Mouse (Mus musculus): ENCODE measurements around the gene Trim45. TPM values are rescaled to one million over a fixed set of nuclear protein-coding genes. Genes with fewer than 3 reads are reported as not detected.

Gene Trim45
- polyA plus RNA-seq, 1 experiment from 2014 or later: 4.3 TPM

DNA sequence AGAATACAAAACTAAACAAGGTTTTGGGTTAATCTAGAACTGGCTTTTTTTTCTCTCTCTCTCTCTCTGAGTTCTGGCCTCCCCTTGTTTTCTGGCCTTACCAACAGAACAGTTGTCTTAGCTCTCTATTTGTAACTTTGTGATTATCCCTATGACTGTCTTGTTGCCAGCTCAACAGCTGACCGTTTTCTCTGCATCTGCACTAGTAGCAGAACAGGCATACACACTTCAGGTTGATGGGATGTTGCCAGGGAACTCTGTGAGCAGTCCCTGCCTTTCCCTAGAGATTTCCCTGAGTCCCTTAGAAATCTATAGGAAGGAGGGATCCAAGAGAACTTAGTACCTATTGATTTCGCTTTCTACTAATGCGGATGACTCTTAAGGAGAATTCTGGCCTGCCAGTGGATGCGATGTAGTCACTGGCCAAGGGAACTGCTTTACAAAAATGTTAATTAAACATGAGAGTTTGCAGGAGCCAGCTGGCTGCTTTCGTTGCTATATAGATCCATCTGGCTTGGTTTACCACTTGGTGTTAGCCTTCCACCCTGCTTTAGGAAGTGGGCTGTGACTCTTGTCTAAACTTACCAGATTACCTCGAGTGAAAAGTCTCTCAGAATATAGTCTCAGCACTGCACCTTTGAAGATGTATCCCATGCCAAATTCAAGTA lies 2.2 kb downstream of the Trim45 start:
- Histone ChIP-seq H3K4me1 (ENCODE audit: control insufficient read depth, insufficient read depth, low read length) (peaks cover 18% of the 10 kb centered on the region), H3K9me3 (ENCODE audit: control insufficient read depth, low read length) (no peaks in the 10 kb centered on the region), H3K36me3 (ENCODE audit: control insufficient read depth, insufficient read depth, low read length) (peaks cover 3% of the 10 kb centered on the region; the same call in 1 of the 2 replicates), H3K4me3 (ENCODE audit: low read length) (no peak overlapping the region), H3K27ac (ENCODE audit: low read length) (no peak overlapping the region), H3K27me3 (replicated peaks; ENCODE audit: control insufficient read depth, insufficient read depth, low read length) (no peaks in the 10 kb centered on the region), H3K9ac (ENCODE audit: low read depth, low read length) (no peak overlapping the region), H3K4me2 (ENCODE audit: low read depth, low read length) (no peak overlapping the region)
- ATAC-seq: no peak
- WGBS: 66% methylated on average over 6 of the region's 6 CpGs

DNA sequence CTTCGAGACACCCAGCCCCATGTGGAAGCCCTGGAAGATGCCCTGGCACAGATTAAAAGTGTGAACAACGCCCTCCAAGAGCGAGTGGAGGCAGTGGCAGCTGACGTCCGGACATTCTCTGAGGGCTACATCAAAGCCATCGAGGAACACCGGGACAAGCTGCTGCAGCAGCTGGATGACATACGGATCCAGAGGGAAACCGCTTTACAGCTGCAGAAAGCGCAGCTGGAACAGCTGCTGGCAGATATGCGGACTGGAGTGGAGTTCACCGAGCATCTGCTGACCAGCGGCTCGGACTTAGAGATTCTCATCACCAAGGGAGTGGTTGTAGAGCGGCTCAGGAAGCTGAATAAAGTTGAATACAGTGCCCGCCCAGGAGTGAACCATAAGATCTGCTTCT lies 3.2 kb downstream of the Trim45 start:
- H3K9me3 ChIP-seq (ENCODE audit: control insufficient read depth, low read length): no peaks in the 10 kb centered on the region
- 76% methylated on average over 16 of the region's 16 CpGs for WGBS
- H3K27ac ChIP-seq (ENCODE audit: low read length): no peak overlapping the region
- H3K9ac ChIP-seq (ENCODE audit: low read depth, low read length): no peak overlapping the region
- H3K36me3 ChIP-seq (ENCODE audit: control insufficient read depth, insufficient read depth, low read length): peaks cover 3% of the 10 kb centered on the region; the same call in 1 of the 2 replicates
- no peak overlapping the region for H3K4me2 ChIP-seq (ENCODE audit: low read depth, low read length)
- no peak for ATAC-seq
- H3K4me3 ChIP-seq (ENCODE audit: low read length): no peak overlapping the region
- H3K4me1 ChIP-seq (ENCODE audit: control insufficient read depth, insufficient read depth, low read length): peaks cover 18% of the 10 kb centered on the region
- H3K27me3 ChIP-seq (replicated peaks; ENCODE audit: control insufficient read depth, insufficient read depth, low read length): no peaks in the 10 kb centered on the region

- Histone ChIP-seq H3K27ac (ENCODE audit: low read length) (no peak overlapping the region), H3K4me2 (ENCODE audit: low read depth, low read length) (no peak overlapping the region), H3K4me3 (ENCODE audit: low read length) (no peak overlapping the region), H3K9me3 (ENCODE audit: control insufficient read depth, low read length) (no peaks in the 10 kb centered on the region), H3K4me1 (ENCODE audit: control insufficient read depth, insufficient read depth, low read length) (no peaks in the 10 kb centered on the region), H3K9ac (ENCODE audit: low read depth, low read length) (no peak overlapping the region), H3K27me3 (replicated peaks; ENCODE audit: control insufficient read depth, insufficient read depth, low read length) (no peaks in the 10 kb centered on the region), H3K36me3 (ENCODE audit: control insufficient read depth, insufficient read depth, low read length) (peaks cover 9% of the 10 kb centered on the region; the same call in 1 of the 2 replicates)
- WGBS: 95% methylated on average over 23 of the region's 23 CpGs
- ATAC-seq: no peak
These were observed 9.5 kb downstream of the Trim45 start for GRCm38 (mm10) chr3:100931332-100932076.

- H3K27ac ChIP-seq (ENCODE audit: low read length): no peak overlapping the region
- peaks cover 9% of the 10 kb centered on the region; the same call in 1 of the 2 replicates for H3K36me3 ChIP-seq (ENCODE audit: control insufficient read depth, insufficient read depth, low read length)
- no peaks in the 10 kb centered on the region for H3K4me1 ChIP-seq (ENCODE audit: control insufficient read depth, insufficient read depth, low read length)
- H3K4me2 ChIP-seq (ENCODE audit: low read depth, low read length): no peak overlapping the region
- no peak for ATAC-seq
- H3K4me3 ChIP-seq (ENCODE audit: low read length): no peak overlapping the region
- WGBS: 73% methylated on average over 11 of the region's 11 CpGs
- H3K9ac ChIP-seq (ENCODE audit: low read depth, low read length): no peak overlapping the region
- no peaks in the 10 kb centered on the region for H3K27me3 ChIP-seq (replicated peaks; ENCODE audit: control insufficient read depth, insufficient read depth, low read length)
- no peaks in the 10 kb centered on the region for H3K9me3 ChIP-seq (ENCODE audit: control insufficient read depth, low read length)
These were observed 10.3 kb downstream of the Trim45 start for GRCm38 (mm10) chr3:100932077-100932944.

DNA sequence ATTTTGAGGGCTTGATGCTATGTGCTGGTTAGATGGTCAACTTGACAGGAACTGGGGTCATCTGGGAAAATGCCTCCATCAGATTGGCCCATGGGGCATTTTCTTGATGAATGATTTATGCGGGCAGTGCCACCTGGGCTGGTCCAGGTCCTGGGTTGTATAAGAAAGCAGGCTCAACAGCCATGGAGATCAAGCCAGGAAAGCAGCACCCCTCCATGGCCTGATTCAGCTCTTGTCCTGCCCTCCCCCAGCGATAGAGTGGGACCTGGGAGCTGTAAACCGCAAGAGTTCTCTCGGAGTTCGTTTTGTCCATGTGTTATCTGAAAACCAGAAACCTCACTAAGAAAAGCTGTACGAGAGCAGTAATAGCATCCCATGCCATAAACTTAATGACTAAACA lies 13.5 kb downstream of the Trim45 start:
- Histone ChIP-seq H3K4me1 (ENCODE audit: control insufficient read depth, insufficient read depth, low read length) (no peaks in the 10 kb centered on the region), H3K36me3 (ENCODE audit: control insufficient read depth, insufficient read depth, low read length) (peaks cover 14% of the 10 kb centered on the region; the same call in 1 of the 2 replicates)

GRCm38 (mm10) chr3:100936201-100936600 lies 14.2 kb downstream of the Trim45 start:
- Histone ChIP-seq H3K36me3 (ENCODE audit: control insufficient read depth, insufficient read depth, low read length) (peaks cover 14% of the 10 kb centered on the region; the same call in 1 of the 2 replicates), H3K27me3 (replicated peaks; ENCODE audit: control insufficient read depth, insufficient read depth, low read length) (no peaks in the 10 kb centered on the region), H3K4me1 (ENCODE audit: control insufficient read depth, insufficient read depth, low read length) (no peaks in the 10 kb centered on the region), H3K4me2 (ENCODE audit: low read depth, low read length) (no peak overlapping the region), H3K27ac (ENCODE audit: low read length) (no peak overlapping the region), H3K9ac (ENCODE audit: low read depth, low read length) (no peak overlapping the region), H3K4me3 (ENCODE audit: low read length) (no peak overlapping the region), H3K9me3 (ENCODE audit: control insufficient read depth, low read length) (no peaks in the 10 kb centered on the region)
- no peak for ATAC-seq
- WGBS: 94% methylated on average over 6 of the region's 6 CpGs

More for the DNA sequence above, 13.5 kb downstream of the Trim45 start:
- Histone ChIP-seq H3K27me3 (replicated peaks; ENCODE audit: control insufficient read depth, insufficient read depth, low read length) (no peaks in the 10 kb centered on the region), H3K9ac (ENCODE audit: low read depth, low read length) (no peak overlapping the region), H3K4me3 (ENCODE audit: low read length) (no peak overlapping the region), H3K27ac (ENCODE audit: low read length) (no peak overlapping the region), H3K9me3 (ENCODE audit: control insufficient read depth, low read length) (no peaks in the 10 kb centered on the region), H3K4me2 (ENCODE audit: low read depth, low read length) (no peak overlapping the region)
- no peak for ATAC-seq
- 80% methylated on average over 6 of the region's 6 CpGs for whole genome bisulfite sequencing

GRCm38 (mm10) chr3:100938211-100938610 lies 16.2 kb downstream of the Trim45 start:
- H3K36me3 ChIP-seq (ENCODE audit: control insufficient read depth, insufficient read depth, low read length): peaks cover 12% of the 10 kb centered on the region; the same call in 1 of the 2 replicates
- H3K9ac ChIP-seq (ENCODE audit: low read depth, low read length): no peak overlapping the region
- H3K27ac ChIP-seq (ENCODE audit: low read length): no peak overlapping the region
- ATAC-seq: no peak
- no peak overlapping the region for H3K4me3 ChIP-seq (ENCODE audit: low read length)
- no peaks in the 10 kb centered on the region for H3K4me1 ChIP-seq (ENCODE audit: control insufficient read depth, insufficient read depth, low read length)
- H3K27me3 ChIP-seq (replicated peaks; ENCODE audit: control insufficient read depth, insufficient read depth, low read length): no peaks in the 10 kb centered on the region
- WGBS: 92% methylated on average over 4 of the region's 4 CpGs
- H3K9me3 ChIP-seq (ENCODE audit: control insufficient read depth, low read length): no peaks in the 10 kb centered on the region
- H3K4me2 ChIP-seq (ENCODE audit: low read depth, low read length): no peak overlapping the region

GRCm38 (mm10) chr3:100940496-100941037 lies 18.6 kb downstream of the Trim45 start:
- ATAC-seq: no peak
- Histone ChIP-seq H3K4me3 (ENCODE audit: low read length) (no peak overlapping the region), H3K9me3 (ENCODE audit: control insufficient read depth, low read length) (no peaks in the 10 kb centered on the region), H3K27ac (ENCODE audit: low read length) (no peak overlapping the region), H3K9ac (ENCODE audit: low read depth, low read length) (no peak overlapping the region), H3K4me1 (ENCODE audit: control insufficient read depth, insufficient read depth, low read length) (no peaks in the 10 kb centered on the region), H3K4me2 (ENCODE audit: low read depth, low read length) (no peak overlapping the region), H3K27me3 (replicated peaks; ENCODE audit: control insufficient read depth, insufficient read depth, low read length) (no peaks in the 10 kb centered on the region), H3K36me3 (ENCODE audit: control insufficient read depth, insufficient read depth, low read length) (peaks cover 17% of the 10 kb centered on the region; the same call in 1 of the 2 replicates)
- 90% methylated on average over 4 of the region's 4 CpGs for WGBS

GRCm38 (mm10) chr3:100947286-100947685 lies 25.3 kb downstream of the Trim45 start:
- Histone ChIP-seq H3K36me3 (ENCODE audit: control insufficient read depth, insufficient read depth, low read length) (peaks cover 15% of the 10 kb centered on the region; the same call in 1 of the 2 replicates), H3K27ac (ENCODE audit: low read length) (no peak overlapping the region)
- WGBS: 90% methylated on average over 8 of the region's 8 CpGs

More at GRCm38 (mm10) chr3:100947286-100947685, 25.3 kb downstream of the Trim45 start:
- H3K4me1 ChIP-seq (ENCODE audit: control insufficient read depth, insufficient read depth, low read length): no peaks in the 10 kb centered on the region
- no peaks in the 10 kb centered on the region for H3K9me3 ChIP-seq (ENCODE audit: control insufficient read depth, low read length)
- no peaks in the 10 kb centered on the region for H3K27me3 ChIP-seq (replicated peaks; ENCODE audit: control insufficient read depth, insufficient read depth, low read length)
- H3K4me2 ChIP-seq (ENCODE audit: low read depth, low read length): no peak overlapping the region
- no peak for ATAC-seq
- no peak overlapping the region for H3K4me3 ChIP-seq (ENCODE audit: low read length)
- H3K9ac ChIP-seq (ENCODE audit: low read depth, low read length): no peak overlapping the region

All from intestine, embryonic 16.5 days (tissue).